Mouse (Mus musculus) liver, embryonic 13.5 days (tissue): ENCODE measurements at regions not wholly inside any gene's neighbourhood (a gene's known extent, or its start where the extent isn't known, plus 50 kb on each side); places are given as distances from the start of the nearest gene placed in this dataset.

Source experiments
- ATAC-seq: fragments of 200-750 bp; cut with Nextera tagmentation; 2 replicates; pipeline ENCODE4 v1.8.0; 2017; ENCODE audit warnings: low read depth, mild to moderate bottlenecking, moderate number of reproducible peaks, moderate library complexity
- DNase-seq: peaks from one replicate; pipeline ENCODE4 v3.0.0; 2022
- H3K27ac ChIP-seq: fragments of 300-500 bp; sonication (generic); 2 replicates; pipeline ENCODE4 v1.5.1; 2015; ENCODE audit warnings: moderate library complexity, mild to moderate bottlenecking, inconsistent platforms
- H3K27me3 ChIP-seq: fragments of 300-500 bp; sonication (generic); 2 replicates; pipeline ENCODE4 v1.6.1; 2015; ENCODE audit warnings: mild to moderate bottlenecking, inconsistent platforms
- H3K36me3 ChIP-seq: fragments of 300-500 bp; sonication (generic); 2 replicates; pipeline ENCODE4 v1.6.1; 2015; ENCODE audit warnings: mild to moderate bottlenecking, inconsistent platforms
- H3K4me1 ChIP-seq: fragments of 300-500 bp; sonication (generic); replicated peaks from 2 replicates; pipeline ENCODE4 v1.6.1; 2015; ENCODE audit warnings: inconsistent platforms
- H3K4me2 ChIP-seq: fragments of 300-500 bp; sonication (generic); 2 replicates; pipeline ENCODE4 v1.6.1; 2015; ENCODE audit warnings: inconsistent platforms, mild to moderate bottlenecking, moderate library complexity
- H3K4me3 ChIP-seq: fragments of 300-500 bp; sonication (generic); replicated peaks from 2 replicates; pipeline ENCODE4 v1.5.1; 2015; ENCODE audit warnings: mild to moderate bottlenecking, inconsistent platforms
- H3K9ac ChIP-seq: fragments of 300-500 bp; sonication (generic); 2 replicates; pipeline ENCODE4 v1.6.1; 2015; ENCODE audit warnings: mild to moderate bottlenecking, inconsistent platforms
- H3K9me3 ChIP-seq: fragments of 300-500 bp; sonication (generic); replicated peaks from 2 replicates; pipeline ENCODE4 v1.6.1; 2016; ENCODE audit warnings: inconsistent platforms
- WGBS: fragments of 180-500 bp; shearing (Covaris S2); methylation state at CpG from one replicate; pipeline ENCODE4 v1.1.7; 2015; ENCODE audit not compliant: insufficient replicate concordance; 5-methylcytosine and 5-hydroxymethylcytosine counted together

- H3K4me1 ChIP-seq, result no peaks in the 10 kb centered on the region
- DNase-seq (no peak), ATAC-seq (no peak)
- no peaks in the 10 kb centered on the region for H3K27me3 ChIP-seq
- no peaks in the 10 kb centered on the region for H3K36me3 ChIP-seq
- H3K4me2 ChIP-seq, result no peak overlapping the region
- H3K27ac ChIP-seq, result no peak overlapping the region
- WGBS, result 81% methylated on average over 5 of the region's 5 CpGs
- H3K4me3 ChIP-seq, result no peak overlapping the region
- H3K9ac ChIP-seq, result no peak overlapping the region
- no peaks in the 10 kb centered on the region for H3K9me3 ChIP-seq
Observed at GRCm38 (mm10) chr6:6455566-6455965, 122.9 kb downstream of the Sem1 start.

- no peak for ATAC-seq
- no peak for DNase-seq
- no peaks in the 10 kb centered on the region for H3K9me3 ChIP-seq
- H3K9ac ChIP-seq, result no peak overlapping the region
- no peaks in the 10 kb centered on the region for H3K36me3 ChIP-seq
- no peak overlapping the region for H3K4me2 ChIP-seq
- WGBS, result 54% methylated on average over 2 of the region's 2 CpGs
- no peaks in the 10 kb centered on the region for H3K27me3 ChIP-seq
- no peaks in the 10 kb centered on the region for H3K4me1 ChIP-seq
- H3K4me3 ChIP-seq, result no peak overlapping the region
- H3K27ac ChIP-seq, result no peak overlapping the region
Observed at GRCm38 (mm10) chr6:6454396-6454795, 124.1 kb downstream of the Sem1 start.

- no peaks in the 10 kb centered on the region for H3K36me3 ChIP-seq
- no peaks in the 10 kb centered on the region for H3K9me3 ChIP-seq
- no peak overlapping the region for H3K9ac ChIP-seq
- no peak overlapping the region for H3K27ac ChIP-seq
- 58% methylated on average over 3 of the region's 3 CpGs for WGBS
- H3K4me2 ChIP-seq, result no peak overlapping the region
- no peak overlapping the region for H3K4me3 ChIP-seq
- DNase-seq (no peak), ATAC-seq (no peak)
- no peaks in the 10 kb centered on the region for H3K4me1 ChIP-seq
- H3K27me3 ChIP-seq, result no peaks in the 10 kb centered on the region
Observed at GRCm38 (mm10) chr6:6434855-6435254, 143.6 kb downstream of the Sem1 start.

GRCm38 (mm10) chr6:6434261-6434802, 144.1 kb downstream of the Sem1 start:
- no peak overlapping the region for H3K4me2 ChIP-seq
- no peaks in the 10 kb centered on the region for H3K27me3 ChIP-seq
- H3K4me3 ChIP-seq, result no peak overlapping the region
- no peaks in the 10 kb centered on the region for H3K4me1 ChIP-seq
- WGBS, result 46% methylated on average over 5 of the region's 5 CpGs
- no peaks in the 10 kb centered on the region for H3K36me3 ChIP-seq
- no peaks in the 10 kb centered on the region for H3K9me3 ChIP-seq
- DNase-seq (no peak), ATAC-seq (no peak)
- no peak overlapping the region for H3K9ac ChIP-seq
- H3K27ac ChIP-seq, result no peak overlapping the region

- Histone ChIP-seq H3K4me2 (no peak overlapping the region), H3K4me1 (no peaks in the 10 kb centered on the region), H3K9me3 (no peaks in the 10 kb centered on the region), H3K27me3 (no peaks in the 10 kb centered on the region), H3K36me3 (no peaks in the 10 kb centered on the region), H3K27ac (no peak overlapping the region), H3K9ac (no peak overlapping the region), H3K4me3 (no peak overlapping the region)
- ATAC-seq, result no peak
- 55% methylated on average over 6 of the region's 6 CpGs for WGBS
- DNase-seq, result no peak
Observed at GRCm38 (mm10) chr6:6433179-6433578, 145.3 kb downstream of the Sem1 start.

GRCm38 (mm10) chr6:6414654-6415610, 163.5 kb downstream of the Sem1 start:
- no peak for DNase-seq
- H3K27me3 ChIP-seq, result no peaks in the 10 kb centered on the region
- no peak overlapping the region for H3K4me2 ChIP-seq
- H3K36me3 ChIP-seq, result no peaks in the 10 kb centered on the region
- no peak overlapping the region for H3K9ac ChIP-seq
- H3K4me1 ChIP-seq, result no peaks in the 10 kb centered on the region
- 74% methylated on average over 9 of the region's 9 CpGs for WGBS
- no peaks in the 10 kb centered on the region for H3K9me3 ChIP-seq
- H3K27ac ChIP-seq, result no peak overlapping the region
- no peak overlapping the region for H3K4me3 ChIP-seq
- ATAC-seq, result no peak

- no peak overlapping the region for H3K4me2 ChIP-seq
- H3K36me3 ChIP-seq, result no peaks in the 10 kb centered on the region
- H3K9me3 ChIP-seq, result no peaks in the 10 kb centered on the region
- no peaks in the 10 kb centered on the region for H3K27me3 ChIP-seq
- DNase-seq (no peak), ATAC-seq (no peak)
- no peaks in the 10 kb centered on the region for H3K4me1 ChIP-seq
- WGBS, result 55% methylated on average over 3 of the region's 3 CpGs
- no peak overlapping the region for H3K9ac ChIP-seq
- no peak overlapping the region for H3K27ac ChIP-seq
- H3K4me3 ChIP-seq, result no peak overlapping the region
Observed at GRCm38 (mm10) chr6:6397997-6398396, 180.5 kb downstream of the Sem1 start.

GRCm38 (mm10) chr6:6389454-6390445, 172.8 kb upstream of the Slc25a13 start:
- no peak overlapping the region for H3K9ac ChIP-seq
- ATAC-seq (no peak), DNase-seq (no peak)
- no peaks in the 10 kb centered on the region for H3K36me3 ChIP-seq
- no peaks in the 10 kb centered on the region for H3K27me3 ChIP-seq
- 63% methylated on average over 16 of the region's 16 CpGs for WGBS
- H3K9me3 ChIP-seq, result no peaks in the 10 kb centered on the region
- H3K4me2 ChIP-seq, result no peak overlapping the region
- no peak overlapping the region for H3K4me3 ChIP-seq
- no peak overlapping the region for H3K27ac ChIP-seq
- no peaks in the 10 kb centered on the region for H3K4me1 ChIP-seq

GRCm38 (mm10) chr6:6388835-6389440, 172.0 kb upstream of the Slc25a13 start:
- 36% methylated on average over 5 of the region's 5 CpGs for WGBS
- H3K4me1 ChIP-seq, result no peaks in the 10 kb centered on the region
- no peaks in the 10 kb centered on the region for H3K27me3 ChIP-seq
- ATAC-seq (no peak), DNase-seq (no peak)
- no peak overlapping the region for H3K4me2 ChIP-seq
- H3K4me3 ChIP-seq, result no peak overlapping the region
- H3K27ac ChIP-seq, result no peak overlapping the region
- H3K9me3 ChIP-seq, result no peaks in the 10 kb centered on the region
- H3K36me3 ChIP-seq, result no peaks in the 10 kb centered on the region
- H3K9ac ChIP-seq, result no peak overlapping the region

- H3K4me2 ChIP-seq, result no peak overlapping the region
- H3K9me3 ChIP-seq, result no peaks in the 10 kb centered on the region
- no peak for DNase-seq
Observed at GRCm38 (mm10) chr6:6387571-6387970, 170.6 kb upstream of the Slc25a13 start.

GRCm38 (mm10) chr6:6384971-6385370, 168.0 kb upstream of the Slc25a13 start:
- H3K36me3 ChIP-seq, result no peaks in the 10 kb centered on the region
- ATAC-seq, result no peak
- H3K4me1 ChIP-seq, result no peaks in the 10 kb centered on the region
- H3K4me2 ChIP-seq, result no peak overlapping the region
- DNase-seq, result no peak
- no peaks in the 10 kb centered on the region for H3K27me3 ChIP-seq
- no peaks in the 10 kb centered on the region for H3K9me3 ChIP-seq
- WGBS, result 71% methylated on average over 7 of the region's 7 CpGs
- no peak overlapping the region for H3K27ac ChIP-seq
- H3K4me3 ChIP-seq, result no peak overlapping the region
- H3K9ac ChIP-seq, result no peak overlapping the region

More at GRCm38 (mm10) chr6:6387571-6387970, 170.6 kb upstream of the Slc25a13 start:
- Histone ChIP-seq H3K4me1 (no peaks in the 10 kb centered on the region), H3K36me3 (no peaks in the 10 kb centered on the region), H3K27me3 (no peaks in the 10 kb centered on the region), H3K9ac (no peak overlapping the region), H3K4me3 (no peak overlapping the region), H3K27ac (no peak overlapping the region)
- WGBS, result 73% methylated on average over 5 of the region's 5 CpGs
- no peak for ATAC-seq
